Mouse (Mus musculus) kidney, postnatal 10 days (tissue): ENCODE data around the gene Ikzf3.

Experiments used
- DNase-seq: peaks from one replicate; pipeline ENCODE4 v3.0.0; 2021; ENCODE audit warnings: mixed read lengths

Gene Ikzf3

DNA sequence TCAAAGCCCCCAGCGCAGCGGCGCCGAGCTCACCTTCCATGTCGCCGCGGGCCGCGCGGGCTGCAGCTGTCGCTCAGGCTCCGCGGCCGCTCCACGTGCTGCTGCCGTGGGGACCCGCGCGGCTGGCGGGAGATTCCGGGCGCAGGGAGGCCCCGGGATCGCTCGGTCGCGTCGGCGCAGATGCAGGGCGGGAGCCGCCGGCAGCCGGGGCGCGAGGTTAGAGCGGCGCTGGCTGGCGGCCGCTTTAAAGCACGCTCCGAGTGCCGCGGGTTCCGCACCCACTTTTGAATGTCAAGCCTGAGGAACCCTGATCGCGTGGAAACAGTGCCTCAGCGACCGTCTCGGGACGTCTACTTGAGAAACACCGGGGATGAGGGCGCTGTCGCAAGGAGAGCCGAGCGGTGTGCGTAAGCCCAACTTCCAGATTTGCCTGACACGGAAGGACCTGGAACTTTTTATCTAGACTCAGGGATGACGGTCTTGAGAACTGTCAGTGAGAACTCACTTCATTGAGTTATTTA lies at the start of gene Ikzf3:
Gene Ikzf3 (minus strand): TSS at position 321 of the 521 bp plus-strand sequence.
- peak; percentile 42 for DNase-seq

- DNase-seq, result no peak
Measured at GRCm38 (mm10) chr11:98595473-98595872, 49.6 kb upstream of the Ikzf3 start.

GRCm38 (mm10) chr11:98595021-98595420 lies 49.2 kb upstream of the Ikzf3 start:
- DNase-seq, result no peak

DNA sequence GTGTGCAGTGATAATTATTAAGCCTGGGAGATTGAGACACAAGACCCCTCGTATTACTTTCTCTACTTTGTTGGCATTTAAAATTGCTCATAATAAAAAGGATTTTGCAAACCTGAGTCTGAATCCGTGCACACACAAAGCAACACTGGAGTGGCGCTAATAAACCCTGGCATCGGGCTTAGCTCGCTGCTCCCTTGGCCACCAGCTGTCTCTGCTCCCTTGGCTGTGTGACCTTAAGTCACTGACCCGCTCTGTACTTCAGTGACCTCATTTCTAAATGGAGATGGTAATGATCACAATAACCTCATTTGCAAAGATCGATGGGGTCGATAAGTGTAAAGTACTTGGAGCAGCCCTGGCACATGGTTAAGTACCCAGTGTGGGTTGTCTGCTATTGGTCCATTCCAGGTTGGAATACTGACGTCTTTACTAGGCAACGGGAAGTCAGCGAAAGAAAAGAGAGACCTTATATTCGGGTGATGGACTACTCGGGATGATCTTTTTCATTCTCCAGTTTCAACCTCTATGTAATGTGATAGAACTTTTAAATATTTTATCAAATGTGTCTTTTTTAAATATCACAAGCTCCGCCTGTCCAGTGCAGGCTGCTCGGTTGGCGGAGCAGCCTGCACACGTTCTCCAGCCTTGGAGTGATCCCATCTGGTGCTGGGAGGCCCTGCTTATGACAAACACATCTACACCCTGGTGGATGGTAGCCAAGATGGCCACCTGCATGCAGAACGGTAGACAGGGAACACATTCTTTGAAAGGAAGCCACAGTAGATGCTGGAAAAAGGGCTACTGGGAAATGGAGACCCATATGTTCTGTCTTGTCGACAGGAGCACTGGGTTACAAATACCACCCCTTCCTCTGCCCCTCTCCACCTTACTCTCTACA lies 45.0 kb upstream of the Ikzf3 start:
- DNase-seq, result no peak

- DNase-seq, result no peak
Measured at GRCm38 (mm10) chr11:98589306-98589705, 43.5 kb upstream of the Ikzf3 start.

- no peak for DNase-seq
Measured at GRCm38 (mm10) chr11:98588833-98589281, 43.0 kb upstream of the Ikzf3 start.

DNA sequence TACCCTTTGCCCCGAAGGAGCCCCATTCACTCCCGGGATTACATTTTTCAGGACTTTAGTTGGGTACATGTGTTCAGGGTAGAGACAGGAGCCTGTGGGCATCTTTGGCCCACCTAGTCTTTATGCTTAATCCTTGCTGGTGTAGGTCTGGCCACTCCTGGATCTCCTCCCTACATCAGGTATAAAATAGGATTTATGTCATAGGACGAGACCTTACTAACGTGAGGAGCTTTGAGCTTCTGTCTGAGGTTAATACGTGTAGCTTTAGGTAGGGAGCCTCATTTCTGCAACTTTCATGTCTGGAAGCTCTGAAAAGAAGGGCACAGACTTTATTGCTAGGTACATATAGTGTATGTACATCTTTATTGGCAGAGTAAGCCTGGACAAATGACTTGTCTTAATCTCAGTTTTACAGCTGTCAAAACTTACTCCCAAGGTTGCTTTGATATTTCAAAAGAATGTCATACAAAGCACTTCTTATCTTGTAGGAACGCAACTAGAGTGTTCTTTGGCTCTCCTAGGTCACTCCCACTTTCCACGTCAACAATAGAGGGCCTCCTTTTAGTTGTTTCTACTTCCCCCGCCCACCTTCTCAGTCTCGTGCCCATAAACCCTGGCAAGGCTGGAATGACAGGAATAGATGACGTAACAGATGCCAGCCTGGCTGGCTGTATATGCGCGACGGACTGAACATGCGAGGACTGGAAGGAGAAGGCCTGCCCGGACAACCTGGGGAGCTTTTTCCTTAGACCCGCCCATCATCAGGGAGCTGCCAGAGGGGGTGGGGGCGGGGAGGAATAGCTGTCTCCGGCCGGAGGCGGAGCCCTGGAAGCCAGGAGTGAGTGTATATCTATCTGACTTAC lies 42.1 kb upstream of the Ikzf3 start:
- peak; percentile 86 for DNase-seq

DNA sequence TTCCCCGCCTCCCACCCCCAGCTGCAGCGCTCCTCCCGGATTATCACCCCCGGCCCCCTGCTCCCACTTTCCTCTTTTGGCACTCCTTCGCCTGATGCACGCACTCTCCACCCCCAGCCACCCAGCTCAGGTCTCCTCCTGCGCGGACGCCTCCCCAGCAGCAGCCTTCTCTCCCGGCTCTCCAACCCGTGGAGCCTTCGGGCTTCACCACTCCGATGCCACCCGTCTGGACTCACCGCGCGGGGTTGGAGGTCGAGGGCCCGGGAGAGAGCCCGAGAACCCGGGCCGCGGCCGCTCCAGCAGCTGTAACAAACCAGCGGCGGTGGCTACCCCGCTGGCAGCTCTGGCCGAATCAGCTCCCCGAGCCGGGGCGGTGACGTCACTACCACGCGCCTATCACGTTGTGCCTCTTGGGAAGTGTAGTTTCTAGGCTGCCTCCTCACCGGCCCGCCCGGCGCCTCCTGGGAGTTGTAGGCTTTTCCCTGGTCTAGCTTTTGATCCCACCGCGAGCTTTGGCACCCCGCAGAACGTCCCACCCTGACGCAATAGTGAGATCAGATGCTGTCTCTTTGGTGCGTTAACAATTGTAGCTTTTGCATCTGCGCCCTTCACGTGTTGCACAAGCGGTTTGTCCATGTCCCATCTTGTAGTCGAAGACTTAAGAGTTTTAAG lies 41.2 kb upstream of the Ikzf3 start, which contains the start of gene Ormdl3:
Gene Ormdl3 (minus strand): TSS at position 477 of the 672 bp plus-strand sequence.
- peak; percentile 100 for DNase-seq

DNA sequence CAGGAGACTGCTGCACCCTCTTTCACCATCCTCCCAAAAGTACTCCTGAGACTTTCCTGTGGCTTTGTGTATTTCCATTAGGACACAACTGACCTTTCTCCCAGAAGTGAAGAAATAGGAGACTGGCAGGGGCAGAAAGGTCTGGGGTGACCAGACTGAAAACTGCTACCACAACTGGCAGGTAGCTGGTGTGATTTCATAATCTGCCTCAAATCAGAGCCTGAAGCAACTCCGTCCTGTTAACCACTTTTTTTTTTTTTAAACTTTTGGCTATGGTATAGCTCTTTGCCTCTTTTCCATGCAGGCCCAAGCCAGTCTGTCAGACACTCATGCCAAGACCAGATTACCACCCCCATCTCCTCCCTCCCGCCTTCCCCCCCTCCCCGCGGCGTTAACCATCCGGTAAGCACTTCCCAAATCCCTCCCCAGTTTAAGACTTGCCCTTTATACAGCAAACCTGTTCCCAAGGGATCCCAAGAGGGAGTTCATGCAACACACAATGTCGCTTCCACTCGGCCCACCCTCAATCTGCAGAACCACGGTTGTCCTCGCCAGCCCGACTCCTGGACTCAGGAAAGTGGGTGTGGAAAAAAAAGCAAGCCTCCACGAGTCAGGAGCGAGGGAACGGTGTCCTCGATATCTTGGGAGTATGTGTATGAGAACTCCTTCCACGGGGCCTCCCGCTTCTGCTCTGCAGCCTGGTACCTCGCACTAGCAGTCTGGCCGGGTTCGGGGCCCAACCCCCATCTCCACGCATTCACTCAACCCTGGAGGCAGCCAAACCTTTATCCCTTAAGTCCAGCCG lies 40.5 kb upstream of the Ikzf3 start:
- DNase-seq, result peak; percentile 33

- DNase-seq, result no peak
Measured at GRCm38 (mm10) chr11:98584629-98585177, 38.9 kb upstream of the Ikzf3 start.

DNA sequence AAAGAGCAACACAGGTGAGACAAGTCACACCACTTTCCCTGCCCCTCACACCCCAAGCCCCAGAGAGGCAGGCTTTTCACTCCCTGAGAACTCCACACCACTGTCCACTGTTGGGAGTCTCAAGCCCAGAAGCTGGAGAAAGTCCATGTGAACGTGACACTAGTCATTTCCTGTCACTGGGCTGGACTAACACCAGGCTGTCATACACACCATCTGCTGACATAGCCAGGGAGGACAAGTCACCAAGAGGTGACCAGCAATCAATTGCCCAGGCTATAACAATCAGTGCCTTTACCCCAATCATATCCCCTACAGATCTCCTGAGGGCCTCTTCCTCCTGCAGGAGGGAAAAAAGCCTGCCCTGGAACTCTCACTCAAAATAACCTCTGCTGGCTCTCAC lies 38.3 kb upstream of the Ikzf3 start:
- no peak for DNase-seq

DNA sequence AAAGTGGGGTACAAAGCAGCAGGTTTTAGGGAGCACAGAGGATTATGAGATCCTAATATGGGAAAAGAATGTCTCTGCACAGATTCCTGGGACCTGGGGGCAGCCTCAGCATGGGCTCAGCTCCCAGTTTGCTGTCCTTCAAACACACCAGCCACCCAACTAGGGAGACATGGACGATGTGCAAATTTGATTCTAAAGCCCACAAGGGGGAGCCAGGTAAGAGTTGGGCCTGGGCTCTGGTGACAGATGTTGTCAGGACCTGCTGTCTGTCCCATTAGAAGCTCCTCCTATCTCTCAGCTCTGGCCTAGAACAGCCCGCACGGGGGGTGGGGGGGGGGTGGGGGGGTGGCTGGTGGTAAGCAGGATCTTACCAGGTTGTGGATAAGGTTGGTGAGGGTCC lies 37.7 kb upstream of the Ikzf3 start:
- no peak for DNase-seq

- no peak for DNase-seq
Measured at GRCm38 (mm10) chr11:98583265-98583552, 37.4 kb upstream of the Ikzf3 start.

DNA sequence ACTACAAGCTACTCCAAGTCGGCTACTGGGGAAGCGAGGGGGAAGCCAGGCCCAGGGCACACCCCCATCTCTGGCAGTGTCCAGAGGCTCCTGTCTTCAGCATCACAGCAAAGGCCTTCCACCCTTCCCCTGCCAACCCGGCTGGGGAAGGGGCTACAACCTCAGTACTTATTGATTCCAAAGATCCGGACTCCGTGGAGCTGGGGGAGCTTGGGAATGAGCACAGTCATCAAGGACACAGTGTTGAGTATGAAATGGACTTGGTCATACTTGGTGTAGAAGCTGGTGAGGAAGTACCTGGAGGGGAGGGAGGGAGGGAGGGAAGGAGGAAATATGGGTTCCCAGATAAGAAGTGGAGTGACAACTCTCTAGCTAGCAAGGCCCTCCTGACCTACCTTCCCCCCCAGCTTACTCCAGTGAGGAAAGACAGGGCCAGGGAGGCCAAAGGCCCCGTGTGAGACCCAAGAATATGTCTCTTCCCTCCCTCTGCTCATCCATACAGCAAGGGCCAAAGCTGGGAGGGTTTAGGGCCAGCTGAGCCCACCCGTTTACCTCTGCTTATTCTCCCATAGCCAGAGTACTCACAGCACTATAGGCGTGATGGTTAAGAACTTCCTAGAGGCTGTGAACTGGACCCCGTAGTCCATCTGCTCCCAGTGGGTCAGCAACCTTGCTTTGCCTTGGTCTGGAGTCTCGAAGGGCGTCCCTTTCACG lies 36.9 kb upstream of the Ikzf3 start:
- DNase-seq, result no peak

DNA sequence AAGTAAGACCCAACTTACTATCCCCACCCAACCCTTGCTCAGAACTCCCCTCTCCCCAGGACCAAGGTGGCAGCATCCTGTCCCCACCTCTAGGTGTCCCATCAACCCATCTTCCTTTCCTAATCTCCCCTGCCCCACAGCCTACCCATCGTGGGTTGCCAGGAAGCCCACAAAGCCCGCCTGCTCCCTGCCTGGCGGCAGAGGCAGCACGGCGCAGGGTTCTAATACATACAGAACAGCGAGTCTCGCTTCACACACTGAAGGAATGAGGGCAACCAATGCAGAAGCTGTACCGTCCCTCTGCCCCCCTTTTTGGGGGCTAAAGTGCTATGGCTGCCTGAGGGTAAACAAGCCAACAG lies 36.2 kb upstream of the Ikzf3 start:
- DNase-seq, result no peak

DNA sequence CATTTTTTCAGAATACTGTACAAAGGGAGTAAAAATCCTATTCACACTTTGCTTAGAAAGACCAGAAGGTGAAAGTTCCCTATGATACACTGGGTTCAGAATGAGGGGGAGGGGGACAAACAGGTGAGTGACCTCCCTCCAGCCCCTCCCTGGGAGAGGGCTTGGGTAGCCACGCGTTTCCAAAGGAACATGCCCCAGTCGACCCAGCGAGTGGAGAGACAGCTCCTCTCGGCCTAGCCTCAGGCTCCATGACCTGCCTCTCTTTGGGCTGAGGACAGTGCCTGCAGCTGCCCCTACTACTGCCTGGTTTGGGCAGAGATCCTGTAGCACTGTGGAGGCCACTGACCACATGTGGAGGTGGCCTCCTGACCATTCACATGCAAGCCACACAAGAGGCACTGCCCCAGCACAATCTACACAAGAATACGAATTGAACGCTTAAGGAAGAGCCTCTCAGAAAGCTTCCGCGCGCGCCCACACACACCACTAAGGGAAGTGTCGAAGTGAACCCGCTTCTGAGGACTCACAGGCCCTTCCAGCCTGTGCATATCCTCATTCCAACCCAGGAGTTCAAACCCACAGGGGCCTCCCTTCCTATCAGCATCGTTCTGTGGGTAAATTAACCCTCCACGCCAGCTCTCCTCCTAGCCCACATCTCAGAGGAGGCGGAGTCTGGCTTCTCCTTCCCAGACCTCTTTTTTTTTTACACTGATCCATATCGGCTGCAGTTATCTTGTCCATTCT lies 35.6 kb upstream of the Ikzf3 start:
- no peak for DNase-seq

GRCm38 (mm10) chr11:98580301-98581121 lies 34.7 kb upstream of the Ikzf3 start:
- DNase-seq, result peak; percentile 57

DNA sequence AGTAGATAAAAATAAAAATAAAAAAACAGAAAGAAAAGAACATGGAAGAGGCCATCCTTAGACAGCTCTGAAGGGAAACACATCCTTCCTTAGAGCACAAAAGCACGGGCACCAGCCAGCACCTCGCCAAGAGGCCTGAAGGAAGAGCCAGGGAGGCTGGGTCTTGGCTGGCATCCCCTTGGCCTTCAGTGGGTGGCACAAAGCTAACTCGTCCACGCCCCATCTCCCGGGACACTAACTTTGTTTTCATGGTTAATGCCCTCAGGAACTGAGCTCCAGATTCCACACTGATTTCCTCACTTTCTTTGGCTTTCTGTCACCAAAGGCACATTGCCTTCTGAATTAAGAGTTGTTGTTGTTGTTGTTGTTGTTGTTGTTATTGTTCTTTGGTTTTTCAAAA lies 31.9 kb upstream of the Ikzf3 start:
- no peak for DNase-seq

- DNase-seq, result no peak
Measured at GRCm38 (mm10) chr11:98569461-98569860, 23.6 kb upstream of the Ikzf3 start.

GRCm38 (mm10) chr11:98568326-98568725 lies 22.5 kb upstream of the Ikzf3 start:
- no peak for DNase-seq
